Mouse (Mus musculus) cerebellum, adult 2 months (tissue): Measurements from ENCODE around the gene Papolb. TPM values are rescaled to one million over a fixed set of nuclear protein-coding genes. Genes with fewer than 3 reads are reported as not detected.
A peak's percentile ranks its signal among the peaks of the same experiment; 100 is the strongest.

Experiments used
- DNase-seq, 2 experiments: peaks; one replicate each; pipeline ENCODE4 v3.0.0; 2021
- H3K27ac ChIP-seq: fragments of 200-500 bp; 2 replicates; pipeline ENCODE4 v1.5.1; 2012; ENCODE audit warnings: low read length, control low read depth, inconsistent platforms; ENCODE audit not compliant: insufficient read depth
- H3K27me3 ChIP-seq: fragments of 200-500 bp; 2 replicates; pipeline ENCODE4 v1.6.1; 2012; ENCODE audit warnings: inconsistent platforms, mild to moderate bottlenecking, low read length, moderate library complexity; ENCODE audit not compliant: control insufficient read depth, insufficient read depth
- H3K4me1 ChIP-seq: fragments of 200-500 bp; 2 replicates; pipeline ENCODE4 v1.6.1; 2011; ENCODE audit warnings: low read length; ENCODE audit not compliant: control insufficient read depth, insufficient read depth
- H3K4me3 ChIP-seq: fragments of 200-500 bp; replicated peaks from 2 replicates; pipeline ENCODE3; 2011; ENCODE audit warnings: mild to moderate bottlenecking, low read depth, low read length, control low read depth; ENCODE audit not compliant: insufficient read depth
- CTCF ChIP-seq: fragments of 200-500 bp; IDR thresholded peaks from 2 replicates; pipeline ENCODE4 v1.5.1; 2011; ENCODE audit warnings: low read depth, mild to moderate bottlenecking, control low read depth, low read length, moderate library complexity, borderline replicate concordance; ENCODE audit not compliant: insufficient read depth
- POLR2A ChIP-seq: fragments of 200-500 bp; IDR thresholded peaks from 2 replicates; pipeline ENCODE4 v1.6.1; 2011; ENCODE audit warnings: low read length, control low read depth, borderline replicate concordance; ENCODE audit not compliant: insufficient read depth
- WGBS: fragments of 180-500 bp; shearing (Covaris S2); methylation state at CpG from one replicate; pipeline ENCODE4 v1.1.7; 2018; 5-methylcytosine and 5-hydroxymethylcytosine counted together
- polyA plus RNA-seq: library from polyadenylated mRNA; depleted of rRNA; stranded (reverse); fragments of >200 nt; gene quantifications from 2 replicates; pipeline ENCODE4 v1.2.3, GENCODE M21; 2012; rRNA removed

Papolb gene
- polyA plus RNA-seq, 1 experiment, result 0.25 TPM

DNA sequence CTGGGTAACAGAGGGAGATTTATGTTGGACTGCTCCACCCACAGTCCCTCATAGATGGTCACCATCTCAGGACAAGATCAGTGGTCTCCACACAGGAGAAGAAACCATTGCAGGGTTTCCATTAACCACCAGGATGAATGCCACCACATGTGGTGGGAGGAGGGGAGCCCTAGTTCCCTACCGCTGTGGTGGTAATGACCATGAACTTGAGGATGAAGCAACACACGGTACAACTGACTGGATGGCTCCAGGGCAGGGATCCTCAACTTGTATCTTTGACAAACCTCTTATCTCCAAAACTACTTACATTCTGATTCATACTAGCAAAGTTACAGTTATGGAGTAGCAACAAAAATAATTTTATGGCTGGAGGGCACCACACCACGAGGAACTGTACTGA is 36.6 kb downstream of the Papolb start:
- Histone ChIP-seq H3K4me3 (no peak overlapping the region), H3K27ac (no peak overlapping the region), H3K27me3 (no peaks in the 10 kb centered on the region), H3K4me1 (peaks cover 15% of the 10 kb centered on the region)
- TF ChIP-seq CTCF (no peak), POLR2A (no peak)
- 88% methylated on average over 3 of the region's 3 CpGs for WGBS
- no peak for DNase-seq

DNA sequence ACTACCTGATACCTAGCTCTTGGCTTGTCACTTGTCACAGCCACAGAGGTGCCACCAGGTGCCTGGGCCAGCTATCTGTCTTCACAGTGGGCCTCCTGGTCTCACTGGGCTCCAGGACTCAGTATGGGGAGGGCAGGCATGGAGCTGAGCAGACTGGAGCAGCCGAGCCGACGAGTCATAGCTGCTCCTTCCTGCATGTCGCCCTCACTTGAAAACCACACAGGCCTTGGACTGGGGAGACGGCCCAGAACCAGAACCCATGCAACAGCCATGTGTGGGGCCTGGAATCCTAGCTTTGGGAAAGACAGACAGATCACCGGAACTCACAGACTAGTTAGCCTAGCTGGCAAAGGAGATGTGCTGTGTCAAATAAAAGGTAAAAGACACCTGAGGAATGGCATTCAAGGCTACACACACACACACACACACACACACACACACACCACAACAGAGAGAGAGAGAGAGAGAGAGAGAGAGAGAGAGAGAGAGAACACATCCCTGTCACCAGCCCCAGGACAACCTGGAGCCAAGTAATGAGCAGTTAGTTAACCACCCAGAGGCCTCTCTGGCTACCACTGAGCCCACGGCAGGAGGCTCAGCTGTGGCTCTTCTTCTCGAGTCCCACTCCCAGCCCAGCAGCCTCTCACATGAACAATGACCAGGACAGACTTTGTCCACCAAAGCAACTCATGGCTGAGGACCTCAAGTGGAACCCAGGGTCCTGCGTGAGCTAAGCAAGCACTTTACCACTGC is 39.7 kb downstream of the Papolb start:
- no peak for TF ChIP-seq POLR2A
- no peak for TF ChIP-seq CTCF
- WGBS, result 70% methylated on average over 9 of the region's 9 CpGs
- no peak overlapping the region for H3K27ac ChIP-seq
- H3K27me3 ChIP-seq, result no peaks in the 10 kb centered on the region
- no peak overlapping the region for H3K4me3 ChIP-seq
- no peak for DNase-seq
- peaks cover 12% of the 10 kb centered on the region for H3K4me1 ChIP-seq

DNA sequence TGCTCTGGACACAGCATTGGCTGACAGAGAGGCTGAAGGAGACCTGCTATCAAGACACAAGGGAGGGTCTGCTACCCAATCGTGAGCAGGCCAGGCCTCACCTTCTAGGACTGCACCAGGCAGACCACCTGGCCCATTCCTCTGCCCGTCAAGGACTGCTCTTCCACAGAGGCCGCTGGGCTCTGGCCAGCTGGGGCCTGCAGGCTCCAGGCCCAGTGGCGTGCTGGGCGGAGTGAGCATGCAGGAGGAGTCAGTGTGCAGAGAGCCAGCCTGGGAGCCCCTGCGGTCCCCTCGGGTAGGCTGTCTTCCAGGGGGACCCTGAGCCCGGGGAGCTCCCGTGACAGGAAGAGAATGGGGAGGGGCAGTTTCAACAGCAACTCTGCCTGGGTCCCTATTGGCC is 43.2 kb downstream of the Papolb start:
- TF ChIP-seq CTCF (no peak), POLR2A (no peak)
- no peak overlapping the region for H3K4me3 ChIP-seq
- H3K27ac ChIP-seq, result no peak overlapping the region
- no peaks in the 10 kb centered on the region for H3K4me1 ChIP-seq
- WGBS, result 24% methylated on average over 9 of the region's 9 CpGs
- H3K27me3 ChIP-seq, result no peaks in the 10 kb centered on the region
- no peak for DNase-seq

DNA sequence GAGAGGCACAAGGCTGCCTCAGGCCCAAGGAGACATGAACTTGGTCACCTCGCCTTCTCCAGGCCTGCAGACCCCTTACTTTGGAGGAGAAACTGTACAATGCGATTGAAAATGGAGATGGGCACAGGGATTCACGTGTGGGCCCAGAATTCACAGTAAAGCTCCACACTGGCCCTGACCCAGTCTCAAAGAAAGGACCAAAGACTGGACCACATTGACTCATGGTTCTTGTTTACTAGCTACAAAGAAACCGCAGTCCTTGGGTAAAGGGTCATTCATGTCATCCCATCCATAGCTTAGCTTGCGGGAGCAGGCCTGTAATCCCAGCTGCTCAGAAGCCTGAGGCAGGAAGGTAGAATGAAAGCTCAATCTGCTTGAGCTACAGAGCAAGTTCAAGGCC is 46.3 kb downstream of the Papolb start:
- no peak overlapping the region for H3K4me3 ChIP-seq
- H3K27me3 ChIP-seq, result no peaks in the 10 kb centered on the region
- 89% methylated on average over 5 of the region's 5 CpGs for WGBS
- DNase-seq, result no peak
- no peak overlapping the region for H3K27ac ChIP-seq
- H3K4me1 ChIP-seq, result no peaks in the 10 kb centered on the region
- no peak for TF ChIP-seq CTCF
- TF ChIP-seq POLR2A, result no peak

DNA sequence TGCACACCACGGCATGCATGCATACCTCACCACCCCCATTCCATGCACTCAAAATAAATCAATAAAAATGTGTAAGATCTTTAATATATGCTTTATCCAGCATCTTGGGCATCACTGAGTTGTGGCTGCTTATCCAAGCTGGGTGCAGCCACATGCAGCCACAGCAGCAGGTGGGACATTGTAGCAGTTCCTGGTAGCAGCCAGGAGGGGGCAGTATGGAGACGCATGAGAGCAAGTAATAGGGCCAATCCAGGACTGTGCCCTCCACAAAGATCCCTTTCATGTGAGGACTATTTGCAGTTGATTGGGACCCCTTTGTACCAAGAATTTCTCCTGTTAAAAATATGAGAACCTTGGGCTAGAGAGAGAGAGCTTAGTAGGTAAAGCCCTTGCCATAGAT is 47.4 kb downstream of the Papolb start:
- no peak overlapping the region for H3K4me3 ChIP-seq
- no peak for DNase-seq
- 60% methylated on average over 2 of the region's 2 CpGs for WGBS
- no peak overlapping the region for H3K27ac ChIP-seq
- H3K4me1 ChIP-seq, result peaks cover under 1% of the 10 kb centered on the region; the same call in 1 of the 2 replicates
- TF ChIP-seq CTCF, result peak; percentile 65
- TF ChIP-seq POLR2A, result no peak
- no peaks in the 10 kb centered on the region for H3K27me3 ChIP-seq

DNA sequence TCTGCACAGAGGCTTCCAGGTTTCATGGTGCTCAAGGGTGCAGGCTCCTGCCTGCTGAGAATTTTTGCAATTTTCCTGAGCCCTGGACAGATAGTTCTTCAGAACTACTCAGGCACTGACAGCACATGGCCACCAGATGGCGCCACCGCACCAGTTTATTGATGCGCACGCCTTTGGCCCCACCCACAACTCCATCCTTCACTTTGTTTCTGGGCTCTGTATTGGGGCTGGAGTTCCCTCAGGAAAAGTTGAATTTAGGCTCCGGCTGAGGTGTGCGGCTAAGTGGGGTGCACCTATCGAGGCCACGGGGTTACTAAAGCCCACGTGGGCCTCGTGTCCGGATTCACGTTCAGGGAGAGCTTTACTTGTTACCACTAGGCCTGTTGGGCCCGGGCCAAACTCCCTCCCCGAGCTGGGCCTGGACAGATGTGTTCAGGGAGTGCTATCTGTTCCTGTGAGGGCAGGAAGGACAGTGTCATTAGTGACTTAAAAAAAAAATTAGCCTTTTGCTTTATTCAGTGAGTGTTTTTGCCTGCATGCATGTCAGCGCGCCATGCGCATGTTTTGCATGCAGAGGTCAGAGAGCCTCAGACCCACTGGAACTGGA is 50.9 kb downstream of the Papolb start:
- H3K4me3 ChIP-seq, result no peak overlapping the region
- DNase-seq, result peak; percentile 76 to 86
- H3K27me3 ChIP-seq, result no peaks in the 10 kb centered on the region
- TF ChIP-seq POLR2A (no peak), CTCF (peak; percentile 91)
- 25% methylated on average over 17 of the region's 17 CpGs for WGBS
- peaks cover 9% of the 10 kb centered on the region for H3K4me1 ChIP-seq
- H3K27ac ChIP-seq, result no peak overlapping the region

DNA sequence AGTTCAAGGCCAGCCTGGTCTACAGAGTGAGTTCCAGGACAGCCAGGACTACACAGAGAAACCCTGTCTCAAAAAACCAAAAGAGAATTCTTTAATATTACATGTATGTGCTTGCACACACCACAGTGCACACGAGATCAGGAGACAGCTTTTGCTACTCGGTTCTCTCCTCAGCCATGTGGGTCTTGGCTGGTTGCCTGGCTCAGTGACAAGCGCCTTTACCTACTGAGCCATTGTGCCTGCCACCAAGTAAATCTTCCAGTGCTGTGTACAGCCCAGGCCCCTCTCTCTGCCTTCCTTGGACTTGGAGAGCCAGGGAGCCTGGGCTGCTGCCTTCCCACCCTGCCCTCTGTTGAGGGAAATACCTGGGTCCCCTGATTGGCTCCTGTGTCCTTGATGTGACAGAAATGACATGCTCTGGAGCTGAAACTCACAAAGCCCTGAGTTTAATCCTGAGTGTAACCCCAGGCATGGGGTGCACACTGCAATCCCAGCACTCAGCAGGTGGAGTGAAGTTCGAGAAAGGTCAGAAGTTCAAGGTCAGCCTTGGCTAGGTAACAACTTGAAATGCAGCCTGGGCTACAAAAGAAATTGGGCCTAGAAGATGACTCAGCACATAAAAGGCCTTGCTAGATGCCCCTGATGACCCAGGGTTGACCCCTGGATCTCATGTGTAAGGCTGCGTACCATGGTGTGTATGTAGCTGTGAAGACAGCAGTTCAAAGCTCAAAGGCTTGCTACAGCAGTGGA is 51.8 kb downstream of the Papolb start:
- no peak overlapping the region for H3K27ac ChIP-seq
- H3K4me3 ChIP-seq, result no peak overlapping the region
- TF ChIP-seq POLR2A (no peak), CTCF (no peak)
- H3K27me3 ChIP-seq, result no peaks in the 10 kb centered on the region
- 51% methylated on average over 5 of the region's 5 CpGs for WGBS
- no peak for DNase-seq
- peaks cover 16% of the 10 kb centered on the region for H3K4me1 ChIP-seq

DNA sequence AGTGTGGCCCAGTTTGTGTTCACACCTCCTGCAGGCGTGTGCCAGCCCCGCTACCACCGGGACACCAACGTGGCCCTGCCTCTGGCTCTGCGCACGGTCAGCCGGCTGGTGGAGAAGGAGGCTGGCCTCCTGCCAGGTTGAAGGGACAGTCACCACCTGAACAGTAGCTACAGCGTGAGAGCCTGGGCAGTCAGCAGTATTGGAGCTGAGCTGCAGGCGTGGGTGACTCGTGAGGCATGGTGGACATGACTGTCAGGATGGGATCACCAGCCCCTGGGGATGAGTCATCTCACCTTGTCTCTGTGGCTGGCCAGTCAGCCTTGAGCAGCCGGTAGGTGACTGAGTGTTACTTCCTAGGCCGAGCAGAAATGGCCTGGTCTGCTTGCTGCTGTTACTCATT is 52.5 kb downstream of the Papolb start:
- peak; percentile 71 to 74 for DNase-seq
- H3K4me3 ChIP-seq, result no peak overlapping the region
- peaks cover 17% of the 10 kb centered on the region for H3K4me1 ChIP-seq
- no peaks in the 10 kb centered on the region for H3K27me3 ChIP-seq
- TF ChIP-seq POLR2A (no peak), CTCF (no peak)
- peak overlapping the region; percentile 2; the same call in 1 of the 2 replicates for H3K27ac ChIP-seq
- 12% methylated on average over 12 of the region's 12 CpGs for WGBS

Other genes with a start within 250 kb of the Papolb start
- gene Foxk1, start 128.6 kb downstream of the Papolb start, polyA plus RNA-seq, result 14.2 and 15.4 TPM in 2 replicates
- 30.3 and 32.7 TPM in 2 replicates for gene Ap5z1, start 66.1 kb downstream of the Papolb start, polyA plus RNA-seq
- 28.7 and 31.6 TPM in 2 replicates for gene Radil, start 21.0 kb upstream of the Papolb start, polyA plus RNA-seq
- gene Mmd2, start 78.7 kb upstream of the Papolb start, polyA plus RNA-seq, result 61.1 and 65.6 TPM in 2 replicates
- 68.2 and 73.3 TPM in 2 replicates for gene Wipi2, start 97.6 kb upstream of the Papolb start, polyA plus RNA-seq
- 62.3 and 80.7 TPM in 2 replicates for gene Slc29a4, start 162.4 kb upstream of the Papolb start, polyA plus RNA-seq